Mouse (Mus musculus) neural tube, embryonic 14.5 days (tissue): ENCODE measurements at regions not wholly inside any gene's neighbourhood (a gene's known extent, or its start where the extent isn't known, plus 50 kb on each side); places are given as distances from the start of the nearest gene placed in this dataset.
A peak's percentile ranks its signal among the peaks of the same experiment; 100 is the strongest.

ENCODE experiments used
- ATAC-seq: fragments of 200-750 bp; cut with Nextera tagmentation; 2 replicates; pipeline ENCODE4 v1.8.0; 2017; ENCODE audit warnings: low read depth, mild to moderate bottlenecking, moderate TSS enrichment, moderate library complexity
- H3K27ac ChIP-seq: fragments of 300-500 bp; sonication (generic); 2 replicates; pipeline ENCODE4 v1.5.1; 2014; ENCODE audit warnings: low read depth, mild to moderate bottlenecking, control low read depth, low read length, moderate library complexity, mixed read lengths
- H3K27me3 ChIP-seq: fragments of 300-500 bp; sonication (generic); 2 replicates; pipeline ENCODE4 v1.6.1; 2014; ENCODE audit warnings: low read length; ENCODE audit not compliant: control insufficient read depth, insufficient read depth
- H3K36me3 ChIP-seq: fragments of 300-500 bp; sonication (generic); 2 replicates; pipeline ENCODE4 v1.6.1; 2014; ENCODE audit warnings: low read length, mixed read lengths; ENCODE audit not compliant: control insufficient read depth, insufficient read depth
- H3K4me1 ChIP-seq: fragments of 300-500 bp; sonication (generic); 2 replicates; pipeline ENCODE4 v1.6.1; 2014; ENCODE audit warnings: low read length; ENCODE audit not compliant: control insufficient read depth, insufficient read depth
- H3K4me2 ChIP-seq: fragments of 300-500 bp; sonication (generic); 2 replicates; pipeline ENCODE4 v1.6.1; 2014; ENCODE audit warnings: mild to moderate bottlenecking, low read depth, low read length, control low read depth
- H3K4me3 ChIP-seq: fragments of 300-500 bp; sonication (generic); 2 replicates; pipeline ENCODE4 v1.5.1; 2014; ENCODE audit warnings: low read depth, low read length, control low read depth, mixed read lengths
- H3K9ac ChIP-seq: fragments of 300-500 bp; sonication (generic); replicated peaks from 2 replicates; pipeline ENCODE4 v1.6.1; 2014; ENCODE audit warnings: low read depth, mild to moderate bottlenecking, control low read depth, low read length, mixed read lengths
- H3K9me3 ChIP-seq: fragments of 300-500 bp; sonication (generic); 2 replicates; pipeline ENCODE4 v1.6.1; 2016; ENCODE audit warnings: low read length; ENCODE audit not compliant: control insufficient read depth
- WGBS: fragments of 180-500 bp; shearing (Covaris S2); extraction: QIAGEN DNeasy Blood & Tissue Kit; methylation state at CpG from one replicate; pipeline ENCODE4 v1.1.7; 2014; 5-methylcytosine and 5-hydroxymethylcytosine counted together

DNA sequence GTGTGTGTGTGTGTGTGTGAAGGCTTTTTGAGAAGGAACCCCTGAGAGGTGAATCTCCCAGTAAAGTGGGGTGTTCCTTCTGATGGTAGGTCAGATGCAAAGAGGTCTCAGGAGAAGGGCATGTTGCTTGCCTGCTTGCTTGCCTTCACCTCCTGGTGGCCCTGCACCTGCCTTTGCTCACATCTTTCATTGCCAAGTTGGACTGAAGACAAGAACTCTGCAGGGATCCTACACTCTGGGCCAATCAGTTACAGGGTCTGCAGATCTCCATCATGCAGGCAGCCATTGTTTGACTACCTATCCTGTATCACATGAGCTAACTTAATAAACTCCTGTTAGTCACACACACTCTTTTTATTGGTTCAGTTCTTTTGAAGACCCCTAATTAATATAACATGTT, 148.4 kb downstream of the Sox11 start:
- no peak overlapping the region for H3K9ac ChIP-seq
- ATAC-seq, result no peak
- H3K36me3 ChIP-seq, result no peaks in the 10 kb centered on the region
- no peaks in the 10 kb centered on the region for H3K9me3 ChIP-seq
- no peaks in the 10 kb centered on the region for H3K4me1 ChIP-seq
- H3K27me3 ChIP-seq, result no peaks in the 10 kb centered on the region
- H3K4me2 ChIP-seq, result no peak overlapping the region
- no peak overlapping the region for H3K27ac ChIP-seq
- H3K4me3 ChIP-seq, result no peak overlapping the region

DNA sequence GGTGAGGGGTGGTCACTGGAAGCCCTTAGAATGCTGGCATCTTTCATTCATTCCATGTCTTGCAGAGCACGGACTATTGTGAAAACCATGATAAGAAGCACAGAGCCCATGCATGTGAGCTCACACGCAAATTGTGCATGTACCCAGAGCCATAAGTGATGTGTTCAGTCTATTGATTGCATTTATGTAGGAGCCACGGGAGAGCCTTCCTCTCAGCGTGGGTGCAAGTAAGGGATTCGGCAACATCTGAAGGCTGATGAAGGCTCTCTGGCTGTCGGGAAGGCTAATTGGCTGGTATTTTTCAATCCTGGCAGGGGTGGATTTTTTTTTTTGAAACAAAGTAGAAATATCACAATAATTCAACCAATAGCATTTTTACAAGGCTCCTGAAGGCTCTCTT, 150.5 kb downstream of the Sox11 start:
- no peaks in the 10 kb centered on the region for H3K4me1 ChIP-seq
- H3K27ac ChIP-seq, result no peak overlapping the region
- H3K9me3 ChIP-seq, result no peaks in the 10 kb centered on the region
- H3K4me2 ChIP-seq, result no peak overlapping the region
- ATAC-seq, result no peak
- no peak overlapping the region for H3K9ac ChIP-seq
- 75% methylated on average over 6 of the region's 6 CpGs for WGBS
- H3K27me3 ChIP-seq, result no peaks in the 10 kb centered on the region
- H3K4me3 ChIP-seq, result no peak overlapping the region
- H3K36me3 ChIP-seq, result no peaks in the 10 kb centered on the region

GRCm38 (mm10) chr12:27187480-27187879, 154.9 kb downstream of the Sox11 start:
- H3K4me1 ChIP-seq, result peaks cover 7% of the 10 kb centered on the region; the same call in 1 of the 2 replicates
- H3K36me3 ChIP-seq, result no peaks in the 10 kb centered on the region
- H3K9ac ChIP-seq, result no peak overlapping the region
- no peak overlapping the region for H3K4me2 ChIP-seq
- H3K27me3 ChIP-seq, result no peaks in the 10 kb centered on the region
- H3K4me3 ChIP-seq, result no peak overlapping the region
- H3K9me3 ChIP-seq, result no peaks in the 10 kb centered on the region
- H3K27ac ChIP-seq, result no peak overlapping the region
- 72% methylated on average over 3 of the region's 3 CpGs for WGBS
- no peak for ATAC-seq

DNA sequence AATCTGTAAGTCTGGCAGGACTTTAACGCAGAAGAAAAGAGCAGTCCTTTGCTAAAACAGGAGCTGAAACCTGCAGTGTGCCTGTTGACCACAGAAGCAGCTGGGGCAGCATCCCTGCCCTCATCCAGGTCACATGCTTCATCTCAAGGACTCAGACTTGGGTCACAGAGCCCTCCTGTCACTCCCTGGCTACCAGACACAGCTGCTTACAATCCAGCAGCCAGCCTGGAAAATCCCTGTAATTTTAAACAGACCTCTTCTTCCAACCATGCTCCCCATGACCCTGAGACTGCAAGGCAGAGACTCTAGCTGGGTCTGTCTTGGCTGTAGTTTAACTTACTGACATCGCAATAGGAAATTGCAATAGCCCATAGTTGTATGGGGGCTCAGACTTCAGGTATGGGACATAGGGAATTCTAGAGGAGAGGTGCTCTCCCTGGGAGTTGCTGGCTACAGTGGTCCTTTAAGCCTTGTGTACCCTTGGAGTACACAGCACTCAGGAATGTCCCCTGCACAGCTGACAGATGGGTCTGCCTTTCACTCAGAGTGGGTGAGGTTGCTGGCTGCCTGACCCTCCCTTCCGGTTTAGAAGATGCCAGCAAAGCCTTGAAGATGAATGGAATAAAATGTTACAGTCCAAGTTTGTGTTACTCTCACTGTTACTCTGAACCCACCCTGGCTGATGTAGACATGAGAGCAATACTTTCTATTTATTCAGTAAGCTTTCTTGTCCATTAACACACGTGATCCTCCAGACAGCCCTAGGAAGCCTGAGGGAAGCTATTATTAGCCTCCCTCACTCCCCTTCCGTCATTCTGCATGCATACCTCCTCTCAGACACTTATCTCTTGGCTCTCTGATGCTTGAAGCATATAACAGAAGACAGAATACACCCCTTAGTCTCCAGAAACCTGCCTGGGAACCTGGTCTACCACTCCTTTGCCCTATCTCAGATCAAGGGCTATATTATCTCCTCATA, 159.7 kb downstream of the Sox11 start:
- H3K4me1 ChIP-seq, result peaks cover 7% of the 10 kb centered on the region; the same call in 1 of the 2 replicates
- WGBS, result 37% methylated on average over 5 of the region's 5 CpGs
- no peaks in the 10 kb centered on the region for H3K36me3 ChIP-seq
- H3K4me3 ChIP-seq, result no peak overlapping the region
- H3K27me3 ChIP-seq, result no peaks in the 10 kb centered on the region
- no peak overlapping the region for H3K9ac ChIP-seq
- no peak overlapping the region; the same call in 1 of the 2 replicates for H3K27ac ChIP-seq
- no peaks in the 10 kb centered on the region for H3K9me3 ChIP-seq
- no peak overlapping the region for H3K4me2 ChIP-seq
- no peak; the same call in 1 of the 2 replicates for ATAC-seq

DNA sequence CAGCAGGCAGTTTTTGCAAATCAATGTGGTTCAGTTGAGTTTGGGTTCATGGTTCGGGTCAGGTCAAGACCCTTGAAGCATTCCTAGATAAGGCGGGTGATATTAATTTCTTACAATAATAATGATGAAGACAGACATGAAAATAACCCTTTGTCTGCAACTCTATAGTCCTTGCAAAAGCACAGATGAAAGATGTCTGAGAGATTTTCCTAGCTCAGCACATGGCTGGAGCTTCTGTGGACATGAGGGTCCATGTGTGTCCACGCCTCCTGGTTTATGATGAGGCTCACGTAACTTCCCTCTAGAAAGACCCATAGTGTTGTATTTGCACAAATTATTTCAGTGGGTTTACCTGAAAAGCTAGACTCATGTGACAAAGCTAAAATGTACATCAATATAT, 168.8 kb downstream of the Sox11 start:
- no peak for ATAC-seq
- H3K4me3 ChIP-seq, result no peak overlapping the region
- WGBS, result 96% methylated on average over 4 of the region's 4 CpGs

DNA sequence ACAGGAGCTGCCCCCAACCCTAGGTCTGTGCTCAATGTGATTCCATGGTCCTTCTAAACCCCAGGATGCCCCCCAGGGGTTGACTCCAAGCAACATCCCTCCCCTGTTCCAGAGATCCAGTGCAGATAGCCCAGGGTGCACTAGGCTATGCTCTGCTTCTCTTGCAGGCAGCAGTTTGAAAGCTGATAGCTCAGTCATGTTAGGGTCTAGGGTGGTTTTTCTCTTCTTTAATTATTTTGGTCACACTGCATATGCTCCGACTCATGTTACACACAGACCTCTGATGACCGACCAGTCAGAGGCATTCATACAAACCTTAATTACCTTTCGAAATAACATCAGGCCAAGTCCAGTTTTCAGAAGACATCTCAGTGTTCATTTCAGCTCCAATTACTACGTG, 169.2 kb downstream of the Sox11 start:
- Histone ChIP-seq H3K4me1 (no peaks in the 10 kb centered on the region), H3K4me3 (no peak overlapping the region), H3K9me3 (no peaks in the 10 kb centered on the region), H3K27me3 (no peaks in the 10 kb centered on the region), H3K36me3 (no peaks in the 10 kb centered on the region), H3K27ac (no peak overlapping the region), H3K4me2 (no peak overlapping the region), H3K9ac (no peak overlapping the region)
- ATAC-seq, result no peak
- 92% methylated on average over 4 of the region's 4 CpGs for WGBS

More for the DNA sequence above, 168.8 kb downstream of the Sox11 start:
- H3K4me2 ChIP-seq, result no peak overlapping the region
- H3K9ac ChIP-seq, result no peak overlapping the region
- H3K9me3 ChIP-seq, result no peaks in the 10 kb centered on the region
- no peaks in the 10 kb centered on the region for H3K36me3 ChIP-seq
- no peak overlapping the region for H3K27ac ChIP-seq
- no peaks in the 10 kb centered on the region for H3K4me1 ChIP-seq
- H3K27me3 ChIP-seq, result no peaks in the 10 kb centered on the region

- H3K36me3 ChIP-seq, result no peaks in the 10 kb centered on the region
- H3K4me3 ChIP-seq, result no peak overlapping the region
- H3K27me3 ChIP-seq, result no peaks in the 10 kb centered on the region
- H3K4me1 ChIP-seq, result no peaks in the 10 kb centered on the region
- ATAC-seq, result no peak
- H3K4me2 ChIP-seq, result no peak overlapping the region
- H3K27ac ChIP-seq, result no peak overlapping the region
- H3K9ac ChIP-seq, result no peak overlapping the region
- H3K9me3 ChIP-seq, result no peaks in the 10 kb centered on the region
Measured at GRCm38 (mm10) chr12:27171595-27171994, 170.8 kb downstream of the Sox11 start.

- Histone ChIP-seq H3K4me1 (no peaks in the 10 kb centered on the region), H3K9ac (no peak overlapping the region), H3K27ac (no peak overlapping the region), H3K9me3 (no peaks in the 10 kb centered on the region), H3K4me3 (no peak overlapping the region), H3K36me3 (no peaks in the 10 kb centered on the region), H3K4me2 (no peak overlapping the region), H3K27me3 (no peaks in the 10 kb centered on the region)
- ATAC-seq, result no peak
- 88% methylated on average over 4 of the region's 4 CpGs for WGBS
Measured at GRCm38 (mm10) chr12:27164920-27165504, 177.4 kb downstream of the Sox11 start.

DNA sequence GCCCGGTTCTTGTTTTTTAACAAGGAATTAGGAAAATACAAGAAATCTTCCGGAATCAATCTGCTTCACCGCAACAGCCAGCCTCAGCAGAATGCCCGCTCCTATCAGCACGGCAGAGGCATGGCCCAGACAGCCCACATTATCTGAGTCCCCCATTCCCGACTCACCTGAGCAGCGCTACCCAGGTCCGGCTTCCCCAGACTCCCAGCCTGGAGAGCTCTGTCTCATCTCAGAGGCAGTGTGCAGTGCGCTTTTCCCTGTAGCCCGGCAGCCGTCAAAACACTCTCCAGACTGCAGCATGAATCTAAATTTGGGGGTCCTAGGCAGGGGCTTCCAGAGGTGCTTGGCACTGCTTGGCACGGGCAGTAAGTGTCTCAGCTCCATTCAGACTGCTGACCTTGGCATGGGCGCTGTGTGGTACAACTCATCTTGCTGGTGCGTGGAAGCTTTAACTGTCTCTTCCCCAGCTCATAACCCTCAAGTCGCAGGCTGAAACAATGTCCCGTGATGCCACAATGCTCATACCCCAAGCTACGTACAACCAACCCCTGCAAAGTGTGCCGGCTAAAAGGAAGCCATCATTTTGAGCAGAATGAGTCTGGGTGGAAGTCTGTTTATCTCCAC, 182.2 kb downstream of the Sox11 start:
- H3K9me3 ChIP-seq, result no peaks in the 10 kb centered on the region
- H3K27me3 ChIP-seq, result no peaks in the 10 kb centered on the region
- ATAC-seq, result no peak
- H3K27ac ChIP-seq, result no peak overlapping the region
- H3K4me1 ChIP-seq, result peaks cover under 1% of the 10 kb centered on the region; the same call in 1 of the 2 replicates
- H3K4me2 ChIP-seq, result no peak overlapping the region
- H3K36me3 ChIP-seq, result no peaks in the 10 kb centered on the region
- peak overlapping the region; percentile 22; the same call in 1 of the 2 replicates for H3K9ac ChIP-seq
- WGBS, result 82% methylated on average over 18 of the region's 18 CpGs
- H3K4me3 ChIP-seq, result no peak overlapping the region
